Mouse (Mus musculus): ENCODE measurements around the gene Arnt2. TPM values are rescaled to one million over a fixed set of nuclear protein-coding genes. Genes with fewer than 3 reads are reported as not detected.

Arnt2 gene
- polyA plus RNA-seq, 1 experiment from 2014 or later, result 5.8 TPM

- Histone ChIP-seq H3K9me3 (ENCODE audit: control insufficient read depth, low read length) (no peaks in the 10 kb centered on the region), H3K4me1 (replicated peaks; ENCODE audit: control insufficient read depth, insufficient read depth, low read length) (no peaks in the 10 kb centered on the region), H3K9ac (ENCODE audit: low read length) (no peak overlapping the region), H3K36me3 (ENCODE audit: control insufficient read depth, insufficient read depth, low read length) (peaks cover 6% of the 10 kb centered on the region), H3K4me3 (ENCODE audit: low read depth, low read length) (no peak overlapping the region), H3K27ac (ENCODE audit: low read depth) (no peak overlapping the region), H3K27me3 (replicated peaks; ENCODE audit: control insufficient read depth, insufficient read depth, low read length) (no peaks in the 10 kb centered on the region), H3K4me2 (ENCODE audit: low read length) (no peak overlapping the region)
- ATAC-seq (replicated peaks; ENCODE audit: low FRiP score, low TSS enrichment, low read depth) (no peak), DNase-seq (ENCODE audit: low spot score) (no peak)
- WGBS, result 86% methylated on average over 4 of the region's 4 CpGs
Measured at GRCm38 (mm10) chr7:84260401-84260800, 149.6 kb downstream of the Arnt2 start.

GRCm38 (mm10) chr7:84259309-84259985, 150.5 kb downstream of the Arnt2 start:
- no peak overlapping the region for H3K4me3 ChIP-seq (ENCODE audit: low read depth, low read length)
- H3K9ac ChIP-seq (ENCODE audit: low read length), result no peak overlapping the region
- 56% methylated on average over 4 of the region's 4 CpGs for WGBS
- H3K9me3 ChIP-seq (ENCODE audit: control insufficient read depth, low read length), result no peaks in the 10 kb centered on the region
- peaks cover 6% of the 10 kb centered on the region for H3K36me3 ChIP-seq (ENCODE audit: control insufficient read depth, insufficient read depth, low read length)
- H3K4me2 ChIP-seq (ENCODE audit: low read length), result no peak overlapping the region
- H3K4me1 ChIP-seq (replicated peaks; ENCODE audit: control insufficient read depth, insufficient read depth, low read length), result no peaks in the 10 kb centered on the region
- H3K27me3 ChIP-seq (replicated peaks; ENCODE audit: control insufficient read depth, insufficient read depth, low read length), result no peaks in the 10 kb centered on the region
- no peak for ATAC-seq (replicated peaks; ENCODE audit: low FRiP score, low TSS enrichment, low read depth)
- no peak for DNase-seq (ENCODE audit: low spot score)
- no peak overlapping the region for H3K27ac ChIP-seq (ENCODE audit: low read depth)

GRCm38 (mm10) chr7:84256661-84257060, 153.3 kb downstream of the Arnt2 start:
- H3K4me1 ChIP-seq (replicated peaks; ENCODE audit: control insufficient read depth, insufficient read depth, low read length), result no peaks in the 10 kb centered on the region
- H3K36me3 ChIP-seq (ENCODE audit: control insufficient read depth, insufficient read depth, low read length), result no peaks in the 10 kb centered on the region; the same call in 1 of the 2 replicates
- WGBS, result 92% methylated on average over 3 of the region's 3 CpGs
- no peak overlapping the region for H3K4me3 ChIP-seq (ENCODE audit: low read depth, low read length)
- no peaks in the 10 kb centered on the region for H3K9me3 ChIP-seq (ENCODE audit: control insufficient read depth, low read length)
- H3K27me3 ChIP-seq (replicated peaks; ENCODE audit: control insufficient read depth, insufficient read depth, low read length), result no peaks in the 10 kb centered on the region
- H3K27ac ChIP-seq (ENCODE audit: low read depth), result no peak overlapping the region
- ATAC-seq (replicated peaks; ENCODE audit: low FRiP score, low TSS enrichment, low read depth), result no peak
- H3K4me2 ChIP-seq (ENCODE audit: low read length), result no peak overlapping the region
- H3K9ac ChIP-seq (ENCODE audit: low read length), result no peak overlapping the region
- DNase-seq (ENCODE audit: low spot score), result no peak

GRCm38 (mm10) chr7:84256245-84256644, 153.7 kb downstream of the Arnt2 start:
- Histone ChIP-seq H3K4me3 (ENCODE audit: low read depth, low read length) (no peak overlapping the region), H3K9ac (ENCODE audit: low read length) (no peak overlapping the region), H3K4me2 (ENCODE audit: low read length) (no peak overlapping the region), H3K27ac (ENCODE audit: low read depth) (no peak overlapping the region), H3K4me1 (replicated peaks; ENCODE audit: control insufficient read depth, insufficient read depth, low read length) (no peaks in the 10 kb centered on the region), H3K27me3 (replicated peaks; ENCODE audit: control insufficient read depth, insufficient read depth, low read length) (no peaks in the 10 kb centered on the region), H3K36me3 (ENCODE audit: control insufficient read depth, insufficient read depth, low read length) (no peaks in the 10 kb centered on the region; the same call in 1 of the 2 replicates), H3K9me3 (ENCODE audit: control insufficient read depth, low read length) (no peaks in the 10 kb centered on the region)
- DNase-seq (ENCODE audit: low spot score), result no peak
- ATAC-seq (replicated peaks; ENCODE audit: low FRiP score, low TSS enrichment, low read depth), result no peak
- 16% methylated on average over 1 of the region's 1 CpGs for WGBS

GRCm38 (mm10) chr7:84254916-84255315, 155.1 kb downstream of the Arnt2 start:
- Histone ChIP-seq H3K27ac (ENCODE audit: low read depth) (no peak overlapping the region), H3K9me3 (ENCODE audit: control insufficient read depth, low read length) (no peaks in the 10 kb centered on the region), H3K9ac (ENCODE audit: low read length) (no peak overlapping the region), H3K4me3 (ENCODE audit: low read depth, low read length) (no peak overlapping the region), H3K36me3 (ENCODE audit: control insufficient read depth, insufficient read depth, low read length) (no peaks in the 10 kb centered on the region), H3K27me3 (replicated peaks; ENCODE audit: control insufficient read depth, insufficient read depth, low read length) (no peaks in the 10 kb centered on the region), H3K4me2 (ENCODE audit: low read length) (no peak overlapping the region), H3K4me1 (replicated peaks; ENCODE audit: control insufficient read depth, insufficient read depth, low read length) (no peaks in the 10 kb centered on the region)
- 63% methylated on average over 8 of the region's 8 CpGs for whole genome bisulfite sequencing
- ATAC-seq (replicated peaks; ENCODE audit: low FRiP score, low TSS enrichment, low read depth) (no peak), DNase-seq (ENCODE audit: low spot score) (no peak)

- no peak overlapping the region for H3K4me3 ChIP-seq (ENCODE audit: low read depth, low read length)
- H3K9ac ChIP-seq (ENCODE audit: low read length), result no peak overlapping the region
- no peak overlapping the region for H3K4me2 ChIP-seq (ENCODE audit: low read length)
- DNase-seq (ENCODE audit: low spot score) (no peak), ATAC-seq (replicated peaks; ENCODE audit: low FRiP score, low TSS enrichment, low read depth) (no peak)
- 55% methylated on average over 3 of the region's 3 CpGs for WGBS
- H3K36me3 ChIP-seq (ENCODE audit: control insufficient read depth, insufficient read depth, low read length), result no peaks in the 10 kb centered on the region
- H3K27ac ChIP-seq (ENCODE audit: low read depth), result no peak overlapping the region
- no peaks in the 10 kb centered on the region for H3K27me3 ChIP-seq (replicated peaks; ENCODE audit: control insufficient read depth, insufficient read depth, low read length)
- H3K9me3 ChIP-seq (ENCODE audit: control insufficient read depth, low read length), result no peaks in the 10 kb centered on the region
- no peaks in the 10 kb centered on the region for H3K4me1 ChIP-seq (replicated peaks; ENCODE audit: control insufficient read depth, insufficient read depth, low read length)
Measured at GRCm38 (mm10) chr7:84254311-84254710, 155.7 kb downstream of the Arnt2 start.

GRCm38 (mm10) chr7:84251667-84252066, 158.3 kb downstream of the Arnt2 start:
- H3K4me1 ChIP-seq (replicated peaks; ENCODE audit: control insufficient read depth, insufficient read depth, low read length), result peaks cover 4% of the 10 kb centered on the region; the same call in 1 of the 2 replicates
- no peaks in the 10 kb centered on the region for H3K36me3 ChIP-seq (ENCODE audit: control insufficient read depth, insufficient read depth, low read length)
- WGBS, result 90% methylated on average over 2 of the region's 2 CpGs
- no peak for DNase-seq (ENCODE audit: low spot score)
- H3K9me3 ChIP-seq (ENCODE audit: control insufficient read depth, low read length), result no peaks in the 10 kb centered on the region
- no peak for ATAC-seq (replicated peaks; ENCODE audit: low FRiP score, low TSS enrichment, low read depth)
- H3K27me3 ChIP-seq (replicated peaks; ENCODE audit: control insufficient read depth, insufficient read depth, low read length), result no peaks in the 10 kb centered on the region
- no peak overlapping the region for H3K27ac ChIP-seq (ENCODE audit: low read depth)
- no peak overlapping the region for H3K4me2 ChIP-seq (ENCODE audit: low read length)
- H3K4me3 ChIP-seq (ENCODE audit: low read depth, low read length), result no peak overlapping the region
- no peak overlapping the region for H3K9ac ChIP-seq (ENCODE audit: low read length)

- 87% methylated on average over 2 of the region's 2 CpGs for WGBS
- Histone ChIP-seq H3K4me3 (ENCODE audit: low read depth, low read length) (no peak overlapping the region), H3K27me3 (replicated peaks; ENCODE audit: control insufficient read depth, insufficient read depth, low read length) (no peaks in the 10 kb centered on the region), H3K4me2 (ENCODE audit: low read length) (no peak overlapping the region), H3K4me1 (replicated peaks; ENCODE audit: control insufficient read depth, insufficient read depth, low read length) (peaks cover 4% of the 10 kb centered on the region; the same call in 1 of the 2 replicates), H3K9me3 (ENCODE audit: control insufficient read depth, low read length) (no peaks in the 10 kb centered on the region), H3K36me3 (ENCODE audit: control insufficient read depth, insufficient read depth, low read length) (no peaks in the 10 kb centered on the region), H3K9ac (ENCODE audit: low read length) (no peak overlapping the region), H3K27ac (ENCODE audit: low read depth) (no peak overlapping the region)
- ATAC-seq (replicated peaks; ENCODE audit: low FRiP score, low TSS enrichment, low read depth) (no peak), DNase-seq (ENCODE audit: low spot score) (no peak)
Measured at GRCm38 (mm10) chr7:84250736-84251135, 159.2 kb downstream of the Arnt2 start.

- Histone ChIP-seq H3K36me3 (ENCODE audit: control insufficient read depth, insufficient read depth, low read length) (no peaks in the 10 kb centered on the region), H3K4me2 (ENCODE audit: low read length) (no peak overlapping the region), H3K9ac (ENCODE audit: low read length) (no peak overlapping the region), H3K9me3 (ENCODE audit: control insufficient read depth, low read length) (no peaks in the 10 kb centered on the region), H3K4me1 (replicated peaks; ENCODE audit: control insufficient read depth, insufficient read depth, low read length) (peaks cover 4% of the 10 kb centered on the region; the same call in 1 of the 2 replicates), H3K27me3 (replicated peaks; ENCODE audit: control insufficient read depth, insufficient read depth, low read length) (no peaks in the 10 kb centered on the region), H3K4me3 (ENCODE audit: low read depth, low read length) (no peak overlapping the region), H3K27ac (ENCODE audit: low read depth) (no peak overlapping the region)
- 85% methylated on average over 8 of the region's 8 CpGs for WGBS
- ATAC-seq (replicated peaks; ENCODE audit: low FRiP score, low TSS enrichment, low read depth) (no peak), DNase-seq (ENCODE audit: low spot score) (no peak)
Measured at GRCm38 (mm10) chr7:84249951-84250350, 160.0 kb downstream of the Arnt2 start.

Measured in intestine, embryonic 14.5 days (tissue).